Mouse (Mus musculus) Patski (cell line): ENCODE results near the gene Btc. TPM values are rescaled to one million over a fixed set of nuclear protein-coding genes. Genes with fewer than 3 reads are reported as not detected.
A peak's percentile ranks its signal among the peaks of the same experiment; 100 is the strongest.

Experiments used
- ATAC-seq: fragments of 100-300 bp; one replicate; pipeline ENCODE4 v1.8.0; 2021
- CTCF ChIA-PET: fragments of 350-600 bp; sonication (Branson Sonifier 250); formaldehyde crosslinking; loops from one replicate; lab custom pipeline; 2022; ENCODE audit warnings: inconsistent platforms; lab: Charles Lee
- POLR2A ChIA-PET: fragments of 350-600 bp; sonication (Branson Sonifier 250); formaldehyde crosslinking; loops from one replicate; lab custom pipeline; 2022; ENCODE audit warnings: antibody characterized with exemption, inconsistent platforms; lab: Charles Lee
- DNase-seq: peaks from one replicate; pipeline ENCODE4 v3.0.0-alpha.2; 2011; ENCODE audit warnings: low read depth, low spot score
- H3K27me3 ChIP-seq: fragments of 371-371 bp; one replicate; pipeline ENCODE4 v1.5.1; 2021
- CTCF ChIP-seq: fragments of 100-300 bp; IDR thresholded peaks from one replicate; pipeline ENCODE4 v1.5.1; 2021
- in situ Hi-C: fragments of 300-500 bp; cut with MboI; formaldehyde crosslinking; loops from 3 replicates; pipeline ENCODE4 v1.11.1; 2018; ENCODE audit warnings: low pct_unique_long_range_greater_than_20kb, mixed read lengths
- polyA plus RNA-seq: library from polyadenylated mRNA; unstranded; gene quantifications from one replicate; pipeline ENCODE4 v1.2.3, GENCODE M21; 2021

Btc gene
- polyA plus RNA-seq, 1 experiment from 2014 or later: 8.7 TPM

- ChIA-PET POLR2A (interaction anchor here (0.7 to 1.2 kb wide), 2 partner anchors 9 to 681 kb away, joined by 3 read pairs; no protein-coding TSS in a partner anchor), CTCF (interaction anchor here (0.7 to 1.5 kb wide), 2 partner anchors 14 to 34 kb away, joined by 3 read pairs; no protein-coding TSS in a partner anchor)
- in situ Hi-C loops: no loop called here
- no peak for TF ChIP-seq CTCF
- DNase-seq: no peak
- no peaks in the 10 kb centered on the region for H3K27me3 ChIP-seq
- ATAC-seq: no peak
Measured at GRCm38 (mm10) chr5:91375467-91375866, 27.3 kb downstream of the Btc start.

DNA sequence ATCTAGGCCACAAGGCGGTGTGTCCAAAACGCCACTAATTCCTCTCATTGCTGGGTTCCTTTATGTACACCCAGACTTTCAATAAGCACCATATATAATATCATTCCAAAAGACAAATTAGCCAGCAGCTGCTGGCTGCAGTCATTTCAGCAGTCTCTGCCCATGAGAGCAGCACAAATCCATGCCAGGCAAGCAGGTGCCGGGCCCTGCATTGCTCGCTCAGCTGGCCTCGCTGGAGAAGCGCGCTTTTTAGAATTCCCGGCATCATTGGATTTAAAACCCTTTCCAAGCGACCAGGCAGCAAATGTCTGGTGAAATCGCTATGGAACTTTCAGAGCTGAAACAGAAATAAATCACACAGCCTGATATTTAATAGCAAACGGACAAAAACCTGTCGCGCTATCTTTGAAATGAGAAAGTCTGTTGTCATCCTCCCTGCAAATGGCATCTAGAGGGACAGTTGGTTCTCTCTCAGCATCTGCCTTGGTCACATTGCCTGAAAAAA, 34.7 kb downstream of the Btc start:
- DNase-seq: no peak
- ATAC-seq: no peak
- TF ChIP-seq CTCF: no peak
- ChIA-PET POLR2A (no interaction called here), CTCF (no interaction called here)
- in situ Hi-C loops: no loop called here
- no peaks in the 10 kb centered on the region for H3K27me3 ChIP-seq

GRCm38 (mm10) chr5:91366925-91367324, 35.9 kb downstream of the Btc start:
- ChIA-PET POLR2A (interaction anchor here (0.5 kb wide), 1 partner anchor 492 kb away, joined by 3 read pairs; no protein-coding TSS in a partner anchor), CTCF (interaction anchor here (0.8 kb wide), 1 partner anchor 31 kb away, joined by 3 read pairs; no protein-coding TSS in a partner anchor)
- DNase-seq: peak; percentile 25
- no peaks in the 10 kb centered on the region for H3K27me3 ChIP-seq
- TF ChIP-seq CTCF: no peak
- no peak for ATAC-seq
- in situ Hi-C loops: no loop called here

GRCm38 (mm10) chr5:91363274-91363991, 39.4 kb downstream of the Btc start:
- no peak for DNase-seq
- in situ Hi-C loops: no loop called here
- TF ChIP-seq CTCF: no peak
- CTCF ChIA-PET: no interaction called here
- no peak for ATAC-seq
- POLR2A ChIA-PET: interaction anchor here (0.6 kb wide), 1 partner anchor 19 kb away, joined by 5 read pairs; no protein-coding TSS in a partner anchor
- no peaks in the 10 kb centered on the region for H3K27me3 ChIP-seq

- ChIA-PET CTCF (interaction anchor here (1.7 kb wide), 1 partner anchor 11 kb away, joined by 7 read pairs; no protein-coding TSS in a partner anchor), POLR2A (interaction anchor here (0.6 kb wide), 1 partner anchor 57 kb away, joined by 4 read pairs; no protein-coding TSS in a partner anchor)
- no peak for DNase-seq
- in situ Hi-C loops: no loop called here
- ATAC-seq: no peak
- no peaks in the 10 kb centered on the region for H3K27me3 ChIP-seq
- TF ChIP-seq CTCF: no peak
Measured at GRCm38 (mm10) chr5:91352645-91353044, 50.1 kb downstream of the Btc start.

GRCm38 (mm10) chr5:91345681-91346080, 57.1 kb downstream of the Btc start:
- no peak for TF ChIP-seq CTCF
- ChIA-PET CTCF (no interaction called here), POLR2A (no interaction called here)
- ATAC-seq (no peak), DNase-seq (no peak)
- in situ Hi-C loops: no loop called here
- H3K27me3 ChIP-seq: no peaks in the 10 kb centered on the region

- POLR2A ChIA-PET: no interaction called here
- ATAC-seq: no peak
- in situ Hi-C loops: no loop called here
- CTCF ChIA-PET: no interaction called here
- no peaks in the 10 kb centered on the region for H3K27me3 ChIP-seq
- no peak for DNase-seq
- TF ChIP-seq CTCF: no peak
Measured at GRCm38 (mm10) chr5:91345064-91345463, 57.7 kb downstream of the Btc start.

DNA sequence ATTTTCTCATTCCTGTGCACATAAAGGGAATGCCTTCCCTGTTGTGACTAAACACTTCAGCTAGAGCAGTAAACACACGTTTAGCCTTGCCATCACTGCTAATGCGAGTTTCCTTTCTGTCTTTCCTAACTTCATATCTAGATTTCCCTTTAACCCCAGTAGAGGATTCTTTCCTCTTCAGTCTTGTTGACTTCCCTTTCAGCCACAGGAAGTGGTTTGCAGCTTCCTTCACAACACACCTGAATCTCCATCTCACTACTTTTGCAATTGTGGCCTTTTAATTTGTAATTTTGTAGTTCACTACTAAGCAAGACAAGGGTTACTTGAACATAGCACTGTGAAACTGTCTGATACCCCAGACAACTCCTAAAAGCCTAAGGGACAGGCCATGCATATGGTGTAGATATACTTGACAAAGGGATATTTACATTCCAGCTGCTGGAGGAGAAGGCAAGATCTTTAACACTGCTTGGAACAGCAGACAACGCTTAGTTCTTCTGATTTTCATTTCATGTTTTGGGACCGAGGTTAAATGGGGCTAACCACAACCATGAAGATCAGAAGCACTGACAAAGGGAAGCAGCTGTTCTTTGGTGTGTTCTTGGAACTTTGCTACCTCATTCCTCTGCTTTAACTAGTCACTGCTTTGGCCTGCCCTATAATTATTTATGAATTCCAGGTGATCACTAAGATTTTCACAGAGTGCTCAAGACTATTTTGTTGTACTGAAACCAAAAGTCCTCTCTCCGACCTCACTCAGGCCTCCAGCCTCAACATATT, 60.6 kb downstream of the Btc start:
- CTCF ChIA-PET: interaction anchor here (1.0 to 2.3 kb wide), 2 partner anchors 10 to 17 kb away, joined by 3 to 7 read pairs; no protein-coding TSS in a partner anchor
- in situ Hi-C loops: no loop called here
- no peak for DNase-seq
- no peak for TF ChIP-seq CTCF
- POLR2A ChIA-PET: no interaction called here
- no peaks in the 10 kb centered on the region for H3K27me3 ChIP-seq
- ATAC-seq: no peak

DNA sequence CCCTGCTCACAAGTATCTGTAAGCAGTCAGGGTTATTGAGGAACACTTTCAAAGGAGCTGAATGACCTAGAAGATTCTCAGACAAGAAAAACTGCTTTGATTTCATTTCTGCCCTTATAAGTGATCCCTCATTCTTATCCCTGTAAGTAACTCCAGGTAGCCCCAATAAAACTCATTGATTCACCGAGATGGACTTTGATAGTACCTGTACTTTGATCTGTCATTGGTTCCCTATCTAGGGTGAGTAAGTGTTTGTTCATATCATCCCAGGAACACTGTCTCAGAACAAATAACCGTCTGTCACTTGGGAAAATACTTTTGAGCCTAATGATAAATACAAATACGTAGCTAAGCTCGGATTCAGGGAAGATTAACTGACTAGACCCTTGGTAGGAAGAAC, 68.6 kb downstream of the Btc start:
- DNase-seq: no peak
- peaks cover 13% of the 10 kb centered on the region for H3K27me3 ChIP-seq
- POLR2A ChIA-PET: no interaction called here
- CTCF ChIA-PET: interaction anchor here (1.4 kb wide), 1 partner anchor 13 kb away, joined by 3 read pairs; no protein-coding TSS in a partner anchor
- in situ Hi-C loops: no loop called here
- ATAC-seq: no peak
- no peak for TF ChIP-seq CTCF

DNA sequence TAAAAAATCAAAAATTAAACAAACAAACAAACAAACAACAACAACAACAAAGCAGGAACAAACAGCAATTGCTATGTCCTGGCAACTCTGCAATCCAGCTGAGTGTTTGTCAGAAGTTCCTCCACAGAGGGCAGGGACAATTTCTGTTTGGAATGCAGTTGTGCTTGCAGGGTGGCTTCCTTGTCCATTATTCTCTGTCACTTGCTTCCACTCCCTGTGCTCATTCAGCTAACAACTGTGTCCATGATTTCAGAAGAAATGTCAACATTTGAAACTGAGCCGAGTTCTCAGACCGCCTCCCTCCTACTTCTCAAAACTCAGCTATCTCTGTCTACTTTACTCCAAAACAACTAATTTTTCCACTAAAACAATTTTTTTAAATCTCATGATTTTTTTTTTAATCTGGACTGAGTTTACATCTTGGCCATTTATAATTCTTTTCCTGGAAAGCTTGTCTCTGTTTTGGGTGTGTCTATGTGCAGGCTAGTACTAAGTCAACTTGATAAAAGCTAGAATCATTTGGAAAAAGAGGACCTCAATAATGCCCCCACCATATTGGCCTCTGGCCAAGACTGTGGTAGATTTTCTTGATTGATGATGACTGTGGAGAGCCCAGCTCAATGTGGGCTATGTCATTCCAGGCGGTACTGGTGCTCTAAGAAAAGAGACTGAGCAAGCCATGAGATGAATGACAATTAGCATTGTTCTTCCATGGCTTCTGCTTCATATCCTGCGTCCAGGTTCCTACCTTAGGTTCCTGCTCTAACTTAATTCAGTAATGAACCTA, 70.5 kb downstream of the Btc start:
- no peak for ATAC-seq
- peaks cover 13% of the 10 kb centered on the region for H3K27me3 ChIP-seq
- DNase-seq: no peak
- POLR2A ChIA-PET: no interaction called here
- in situ Hi-C loops: no loop called here
- CTCF ChIA-PET: interaction anchor here (1.1 kb wide), 1 partner anchor 9 kb away, joined by 4 read pairs; no protein-coding TSS in a partner anchor
- no peak for TF ChIP-seq CTCF
